Mouse (Mus musculus) embryonic facial prominence, embryonic 10.5 days (tissue): ENCODE measurements around the gene Amigo3. TPM values are rescaled to one million over a fixed set of nuclear protein-coding genes. Genes with fewer than 3 reads are reported as not detected.

Source experiments
- DNase-seq: peaks from one replicate; pipeline ENCODE4 v3.0.0-alpha.2; 2017; ENCODE audit warnings: low spot score
- H3K27ac ChIP-seq: fragments of 300-500 bp; sonication (generic); replicated peaks from 2 replicates; pipeline ENCODE4 v1.5.1; 2016; ENCODE audit warnings: mild to moderate bottlenecking
- H3K27me3 ChIP-seq: fragments of 300-500 bp; sonication (generic); replicated peaks from 2 replicates; pipeline ENCODE4 v1.6.1; 2016; ENCODE audit warnings: low read depth, mild to moderate bottlenecking; ENCODE audit not compliant: poor library complexity, severe bottlenecking
- H3K36me3 ChIP-seq: fragments of 300-500 bp; sonication (generic); replicated peaks from 2 replicates; pipeline ENCODE4 v1.6.1; 2016; ENCODE audit warnings: mild to moderate bottlenecking, moderate library complexity
- H3K4me1 ChIP-seq: fragments of 300-500 bp; sonication (generic); 2 replicates; pipeline ENCODE4 v1.6.1; 2016
- H3K4me3 ChIP-seq: fragments of 300-500 bp; sonication (generic); 2 replicates; pipeline ENCODE4 v1.5.1; 2016; ENCODE audit warnings: mild to moderate bottlenecking, moderate library complexity
- H3K9me3 ChIP-seq: fragments of 300-500 bp; sonication (generic); 2 replicates; pipeline ENCODE4 v1.6.1; 2016; ENCODE audit warnings: mild to moderate bottlenecking
- WGBS: fragments of 180-500 bp; shearing (Covaris S2); methylation state at CpG from one replicate; pipeline ENCODE4 v1.1.7; 2016; 5-methylcytosine and 5-hydroxymethylcytosine counted together
- polyA plus RNA-seq: library from polyadenylated mRNA; unstranded; fragments of >200 nt; fragmentation: Nextera tagmentation; extraction: Ambion mirVana; gene quantifications from 2 replicates; pipeline ENCODE4 v1.2.1, GENCODE M21; 2016

Amigo3 gene
- polyA plus RNA-seq, 1 experiment from 2014 or later, result 2.7 TPM

- H3K9me3 ChIP-seq, result no peaks in the 10 kb centered on the region
- H3K4me3 ChIP-seq, result no peak overlapping the region
- no peak for DNase-seq
- H3K36me3 ChIP-seq, result peaks cover 52% of the 10 kb centered on the region
- H3K27me3 ChIP-seq, result no peaks in the 10 kb centered on the region
- H3K4me1 ChIP-seq, result peaks cover 11% of the 10 kb centered on the region
- 69% methylated on average over 9 of the region's 9 CpGs for WGBS
- H3K27ac ChIP-seq, result no peak overlapping the region
These were observed 19.5 kb downstream of the Amigo3 start for GRCm38 (mm10) chr9:108072481-108072924.

- peaks cover 19% of the 10 kb centered on the region for H3K4me1 ChIP-seq
- H3K27me3 ChIP-seq, result no peaks in the 10 kb centered on the region
- peaks cover 48% of the 10 kb centered on the region for H3K36me3 ChIP-seq
- DNase-seq, result no peak
- no peak overlapping the region for H3K27ac ChIP-seq
- no peaks in the 10 kb centered on the region for H3K9me3 ChIP-seq
- no peak overlapping the region for H3K4me3 ChIP-seq
- WGBS, result 61% methylated on average over 7 of the region's 7 CpGs
These were observed 20.4 kb downstream of the Amigo3 start for GRCm38 (mm10) chr9:108073141-108073930.

- peak within 1 kb of the TSS; percentile 91 for H3K27ac ChIP-seq
- peaks cover 18% of the 10 kb centered on the region for H3K36me3 ChIP-seq
- no peaks in the 10 kb centered on the region for H3K9me3 ChIP-seq
- H3K4me3 ChIP-seq, result peak within 1 kb of the TSS; percentile 90
- H3K27me3 ChIP-seq, result peaks cover 53% of the 10 kb centered on the region
- DNase-seq, result no peak
- peaks cover 51% of the 10 kb centered on the region for H3K4me1 ChIP-seq
- 79% methylated on average over 5 of the region's 5 CpGs for WGBS
These were observed 27.2 kb downstream of the Amigo3 start, which contains the start of gene Mst1 for GRCm38 (mm10) chr9:108080168-108080567. TSS of gene Mst1 (plus strand) at chr9:108080436.

- DNase-seq, result peak; percentile 30
- 6% methylated on average over 19 of the region's 19 CpGs for WGBS
- Histone ChIP-seq H3K27ac (no peak overlapping the region), H3K4me1 (peaks cover 50% of the 10 kb centered on the region), H3K27me3 (peaks cover 53% of the 10 kb centered on the region), H3K4me3 (peak overlapping the region; percentile 39), H3K9me3 (no peaks in the 10 kb centered on the region), H3K36me3 (peaks cover 39% of the 10 kb centered on the region)
These were observed 29.6 kb downstream of the Amigo3 start for GRCm38 (mm10) chr9:108082549-108082948.

DNA sequence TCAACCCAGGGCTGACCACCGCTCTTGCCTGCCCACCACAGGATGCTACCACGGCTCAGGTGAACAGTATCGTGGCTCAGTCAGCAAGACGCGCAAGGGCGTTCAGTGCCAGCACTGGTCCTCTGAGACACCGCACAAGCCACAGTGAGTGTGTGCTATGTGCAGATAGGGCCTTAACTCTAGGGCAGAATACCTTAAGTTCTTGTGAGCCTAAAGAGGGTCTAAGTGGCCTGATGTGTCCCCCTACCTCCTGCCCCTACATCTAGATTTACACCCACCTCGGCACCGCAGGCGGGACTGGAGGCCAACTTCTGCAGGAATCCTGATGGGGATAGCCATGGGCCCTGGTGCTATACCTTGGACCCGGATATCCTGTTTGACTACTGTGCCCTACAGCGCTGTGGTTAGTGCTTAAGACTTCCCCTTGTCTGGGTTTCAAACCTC is 30.1 kb downstream of the Amigo3 start, which contains the start of gene Rnf123:
Rnf123 (minus strand) TSS at position 359 of the 444 bp plus-strand sequence.
- peaks cover 44% of the 10 kb centered on the region for H3K36me3 ChIP-seq
- no peak within 1 kb of the TSS; the same call in 1 of the 2 replicates for H3K27ac ChIP-seq
- peaks cover 53% of the 10 kb centered on the region for H3K27me3 ChIP-seq
- H3K9me3 ChIP-seq, result no peaks in the 10 kb centered on the region
- H3K4me1 ChIP-seq, result peaks cover 45% of the 10 kb centered on the region
- no peak for DNase-seq
- peak within 1 kb of the TSS; percentile 39 for H3K4me3 ChIP-seq
- WGBS, result 33% methylated on average over 12 of the region's 12 CpGs

DNA sequence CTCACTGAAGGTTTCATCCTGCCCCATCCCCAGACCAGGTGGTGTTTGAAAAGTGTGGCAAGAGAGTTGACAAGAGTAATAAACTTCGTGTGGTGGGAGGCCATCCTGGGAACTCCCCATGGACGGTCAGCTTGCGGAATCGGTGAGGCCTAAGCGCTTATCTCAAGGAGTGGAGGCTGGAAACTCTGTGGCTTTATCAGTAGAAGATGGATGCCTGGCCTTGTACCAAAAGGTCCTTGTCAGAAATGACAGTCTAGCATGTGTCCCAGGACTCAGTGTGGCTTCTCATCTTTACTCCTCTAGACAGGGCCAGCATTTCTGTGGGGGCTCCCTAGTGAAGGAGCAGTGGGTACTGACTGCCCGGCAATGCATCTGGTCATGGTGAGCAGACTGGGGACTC is 30.6 kb downstream of the Amigo3 start:
- no peak for DNase-seq
- Histone ChIP-seq H3K27me3 (peaks cover 53% of the 10 kb centered on the region), H3K4me1 (peaks cover 40% of the 10 kb centered on the region), H3K27ac (no peak overlapping the region), H3K4me3 (no peak overlapping the region), H3K36me3 (peaks cover 50% of the 10 kb centered on the region), H3K9me3 (no peaks in the 10 kb centered on the region)
- WGBS, result 88% methylated on average over 6 of the region's 6 CpGs

- Histone ChIP-seq H3K27ac (no peak overlapping the region), H3K36me3 (peaks cover 67% of the 10 kb centered on the region), H3K27me3 (peaks cover 46% of the 10 kb centered on the region), H3K9me3 (no peaks in the 10 kb centered on the region), H3K4me1 (peaks cover 25% of the 10 kb centered on the region), H3K4me3 (no peak overlapping the region)
- DNase-seq, result no peak
- 91% methylated on average over 4 of the region's 4 CpGs for WGBS
These were observed 32.3 kb downstream of the Amigo3 start for GRCm38 (mm10) chr9:108085261-108085660.

DNA sequence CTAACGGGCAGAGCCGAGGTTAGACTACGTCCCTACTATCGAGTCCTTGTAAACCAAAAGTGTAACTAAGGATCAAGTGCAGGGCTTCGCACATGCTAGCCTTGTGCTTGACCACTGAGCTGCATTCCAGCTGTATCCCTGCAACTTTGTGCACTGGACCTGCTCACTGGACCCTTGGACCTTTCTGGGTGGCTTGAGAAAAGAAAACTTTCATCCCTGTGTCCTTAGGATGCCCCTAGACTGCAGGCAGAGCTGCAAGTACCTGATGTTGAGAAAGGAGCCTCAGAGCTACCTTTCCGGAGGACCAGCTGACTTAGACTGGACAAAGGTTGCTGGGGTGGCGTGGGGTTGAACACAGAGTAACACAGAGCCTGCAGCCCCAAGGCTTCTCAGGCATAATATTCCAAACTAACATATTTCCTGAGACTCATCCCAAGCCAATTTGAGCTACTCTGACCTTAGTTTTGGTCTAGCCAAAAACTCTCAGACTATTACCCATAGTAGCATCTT is 37.7 kb downstream of the Amigo3 start:
- Histone ChIP-seq H3K27me3 (no peaks in the 10 kb centered on the region), H3K4me1 (peaks cover 31% of the 10 kb centered on the region), H3K9me3 (no peaks in the 10 kb centered on the region), H3K27ac (no peak overlapping the region), H3K4me3 (no peak overlapping the region), H3K36me3 (peaks cover 74% of the 10 kb centered on the region)
- 94% methylated on average over 7 of the region's 7 CpGs for WGBS
- DNase-seq, result no peak

DNA sequence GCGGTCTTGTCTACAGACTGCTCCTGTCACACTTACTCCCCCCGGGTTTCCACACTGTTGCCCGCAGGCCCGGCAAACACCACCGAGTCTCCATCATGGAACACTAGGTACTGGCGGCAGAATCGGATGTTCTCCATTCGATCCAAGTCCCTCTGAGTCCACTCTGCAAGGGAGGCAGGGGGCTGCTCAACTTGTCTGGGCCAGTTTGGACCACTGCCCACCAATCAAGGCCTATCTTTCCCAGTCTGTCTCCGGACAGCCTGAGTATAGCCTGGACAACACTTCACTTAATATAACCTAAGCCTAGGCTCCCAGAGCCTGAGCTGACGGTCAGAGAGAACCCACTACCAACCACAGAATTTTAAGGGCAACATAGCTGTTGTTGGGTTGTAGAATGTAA is 40.6 kb downstream of the Amigo3 start:
- peaks cover 39% of the 10 kb centered on the region for H3K4me1 ChIP-seq
- DNase-seq, result no peak
- peak overlapping the region; percentile 89 for H3K4me3 ChIP-seq
- no peaks in the 10 kb centered on the region for H3K27me3 ChIP-seq
- peak overlapping the region; percentile 90 for H3K27ac ChIP-seq
- 76% methylated on average over 10 of the region's 10 CpGs for WGBS
- no peaks in the 10 kb centered on the region for H3K9me3 ChIP-seq
- peaks cover 45% of the 10 kb centered on the region for H3K36me3 ChIP-seq

- no peaks in the 10 kb centered on the region for H3K9me3 ChIP-seq
- DNase-seq, result peak; percentile 97
- H3K36me3 ChIP-seq, result peaks cover 37% of the 10 kb centered on the region
- under 1% methylated on average over 52 of the region's 52 CpGs for WGBS
- H3K27me3 ChIP-seq, result no peaks in the 10 kb centered on the region
- H3K4me3 ChIP-seq, result peak within 1 kb of the TSS; percentile 89
- H3K4me1 ChIP-seq, result peaks cover 41% of the 10 kb centered on the region
- peak within 1 kb of the TSS; percentile 90 for H3K27ac ChIP-seq
These were observed 41.4 kb downstream of the Amigo3 start, which contains the start of gene Apeh for GRCm38 (mm10) chr9:108094184-108094941. TSS of gene Apeh (minus strand) at chr9:108094606.

- Histone ChIP-seq H3K27ac (peak overlapping the region; percentile 90), H3K36me3 (peaks cover 31% of the 10 kb centered on the region), H3K4me3 (peak overlapping the region; percentile 89), H3K9me3 (no peaks in the 10 kb centered on the region), H3K4me1 (peaks cover 41% of the 10 kb centered on the region), H3K27me3 (no peaks in the 10 kb centered on the region)
- under 1% methylated on average over 16 of the region's 16 CpGs for whole genome bisulfite sequencing
- no peak for DNase-seq
These were observed 42.0 kb downstream of the Amigo3 start for GRCm38 (mm10) chr9:108094998-108095411.

DNA sequence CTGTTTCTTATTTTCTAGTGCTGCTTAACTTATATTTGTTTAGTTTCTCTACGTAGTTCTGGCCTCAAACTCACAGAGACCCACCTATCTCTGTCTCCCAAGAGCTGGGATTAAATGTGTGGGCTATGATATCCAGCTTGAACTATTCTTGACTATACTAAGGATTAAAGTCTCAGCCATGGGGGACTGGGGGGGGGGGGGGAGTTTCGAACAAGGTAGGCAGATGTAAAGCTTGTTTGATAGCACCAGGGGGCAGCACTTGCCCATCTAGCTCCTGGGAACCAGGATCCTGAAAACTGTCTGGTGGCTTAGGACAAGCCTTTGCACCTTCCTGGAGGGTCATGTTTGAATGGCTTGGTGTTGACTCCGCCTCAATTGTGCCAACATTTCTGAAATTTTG is 42.6 kb downstream of the Amigo3 start:
- Histone ChIP-seq H3K36me3 (peaks cover 25% of the 10 kb centered on the region), H3K4me3 (peak overlapping the region; percentile 89), H3K27me3 (no peaks in the 10 kb centered on the region), H3K9me3 (no peaks in the 10 kb centered on the region), H3K27ac (0 out of 2 replicates have a peak overlapping the region, but pooled peaks have one; percentile 90), H3K4me1 (peaks cover 41% of the 10 kb centered on the region)
- 14% methylated on average over 3 of the region's 3 CpGs for WGBS
- DNase-seq, result peak; percentile 78
